1 mouse cellular context compared by ENCODE assay signal in the genomic region with DNA sequence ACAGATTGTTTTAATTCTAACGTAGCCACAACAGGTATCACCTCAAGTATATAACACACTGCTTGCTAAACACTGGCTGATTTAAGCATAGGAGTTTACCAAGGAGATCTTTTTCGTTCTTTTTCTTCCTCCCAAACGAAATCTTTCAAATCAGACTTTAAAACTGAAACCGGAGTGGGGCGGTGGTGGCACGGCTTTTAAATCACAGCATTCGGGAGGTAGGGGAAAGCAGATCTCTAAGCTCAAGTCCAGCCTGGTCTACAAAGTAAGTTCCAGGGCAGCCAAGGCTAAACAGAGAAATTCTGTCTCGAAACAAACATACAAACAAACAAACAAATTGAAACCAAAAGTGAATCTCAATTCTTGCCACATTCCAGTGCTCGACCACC.
TF ChIP-seq lines count a peak whose summit lies in the region.

No protein-coding gene starts in this region.

TF ChIP-seq in MEL, 35 proteins besides CTCF, POLR2A, EP300 and RAD21 (continued from another document):
- TF ChIP-seq GATA1 (IDR thresholded peaks at IDR 0.05; ENCODE audit: low read depth, low read length) (no peak), MXI1 (IDR thresholded peaks at IDR 0.05; ENCODE audit: low read depth, low read length) (no peak; the same call in none of the 2 replicates), BHLHE40 (IDR thresholded peaks at IDR 0.05; ENCODE audit: borderline replicate concordance, low read depth, low read length) (no peak), MEF2A (IDR thresholded peaks at IDR 0.05; ENCODE audit: extremely low read depth, insufficient replicate concordance, low read depth, low read length, poor library complexity, severe bottlenecking) (no peak), RCOR1 (IDR thresholded peaks at IDR 0.05; ENCODE audit: low read depth, low read length) (no peak), USF2 (IDR thresholded peaks at IDR 0.05; ENCODE audit: borderline replicate concordance in 1 of 2, insufficient read depth in 1 of 2, low read depth in 1 of 2, low read length in 2 of 2) (no peak), POLR2AphosphoS2 (IDR thresholded peaks at IDR 0.05; ENCODE audit: low read length) (no peak)
